Mouse (Mus musculus): ENCODE results near the gene Lhpp. TPM values are rescaled to one million over a fixed set of nuclear protein-coding genes. Genes with fewer than 3 reads are reported as not detected.

Lhpp gene
- polyA plus RNA-seq, 1 experiment from 2014 or later: 15.9 TPM

- Histone ChIP-seq H3K9ac (ENCODE audit: low read length) (no peak overlapping the region), H3K4me1 (replicated peaks; ENCODE audit: control insufficient read depth, insufficient read depth, low read length) (no peaks in the 10 kb centered on the region; the same call in 1 of the 2 replicates), H3K9me3 (ENCODE audit: control insufficient read depth, low read length) (no peaks in the 10 kb centered on the region), H3K27me3 (ENCODE audit: control insufficient read depth, insufficient read depth, low read depth, low read length) (peaks cover 4% of the 10 kb centered on the region; the same call in 1 of the 2 replicates), H3K4me3 (ENCODE audit: low read length) (no peak overlapping the region), H3K4me2 (ENCODE audit: low read depth, low read length) (no peak overlapping the region), H3K27ac (ENCODE audit: low read length) (no peak overlapping the region), H3K36me3 (ENCODE audit: control insufficient read depth, insufficient read depth, low read length) (no peaks in the 10 kb centered on the region)
- WGBS: 88% methylated on average over 4 of the region's 4 CpGs
- ATAC-seq (ENCODE audit: low read depth): no peak
Observed at GRCm38 (mm10) chr7:132608316-132609020, 2.0 kb upstream of the Lhpp start.

GRCm38 (mm10) chr7:132611530-132611929, 1.1 kb downstream of the Lhpp start:
- peaks cover 4% of the 10 kb centered on the region; the same call in 1 of the 2 replicates for H3K4me1 ChIP-seq (replicated peaks; ENCODE audit: control insufficient read depth, insufficient read depth, low read length)
- H3K27ac ChIP-seq (ENCODE audit: low read length): no peak overlapping the region
- H3K4me2 ChIP-seq (ENCODE audit: low read depth, low read length): no peak overlapping the region
- H3K9ac ChIP-seq (ENCODE audit: low read length): no peak overlapping the region
- H3K36me3 ChIP-seq (ENCODE audit: control insufficient read depth, insufficient read depth, low read length): no peaks in the 10 kb centered on the region
- H3K9me3 ChIP-seq (ENCODE audit: control insufficient read depth, low read length): no peaks in the 10 kb centered on the region
- no peak for ATAC-seq (ENCODE audit: low read depth)
- no peak overlapping the region for H3K4me3 ChIP-seq (ENCODE audit: low read length)
- H3K27me3 ChIP-seq (ENCODE audit: control insufficient read depth, insufficient read depth, low read depth, low read length): no peaks in the 10 kb centered on the region
- 92% methylated on average over 8 of the region's 8 CpGs for WGBS

GRCm38 (mm10) chr7:132615346-132615745, 4.9 kb downstream of the Lhpp start:
- ATAC-seq (ENCODE audit: low read depth): no peak
- whole genome bisulfite sequencing: 7% methylated on average over 3 of the region's 3 CpGs
- H3K27me3 ChIP-seq (ENCODE audit: control insufficient read depth, insufficient read depth, low read depth, low read length): no peaks in the 10 kb centered on the region

GRCm38 (mm10) chr7:132616391-132616790, 6.0 kb downstream of the Lhpp start:
- Histone ChIP-seq H3K9ac (ENCODE audit: low read length) (no peak overlapping the region), H3K9me3 (ENCODE audit: control insufficient read depth, low read length) (no peaks in the 10 kb centered on the region), H3K4me3 (ENCODE audit: low read length) (no peak overlapping the region), H3K36me3 (ENCODE audit: control insufficient read depth, insufficient read depth, low read length) (no peaks in the 10 kb centered on the region), H3K27ac (ENCODE audit: low read length) (no peak overlapping the region), H3K27me3 (ENCODE audit: control insufficient read depth, insufficient read depth, low read depth, low read length) (no peaks in the 10 kb centered on the region), H3K4me2 (ENCODE audit: low read depth, low read length) (no peak overlapping the region), H3K4me1 (replicated peaks; ENCODE audit: control insufficient read depth, insufficient read depth, low read length) (peaks cover 4% of the 10 kb centered on the region; the same call in 1 of the 2 replicates)
- 67% methylated on average over 6 of the region's 6 CpGs for WGBS
- no peak for ATAC-seq (ENCODE audit: low read depth)

More at GRCm38 (mm10) chr7:132615346-132615745, 4.9 kb downstream of the Lhpp start:
- no peaks in the 10 kb centered on the region for H3K36me3 ChIP-seq (ENCODE audit: control insufficient read depth, insufficient read depth, low read length)
- no peak overlapping the region for H3K27ac ChIP-seq (ENCODE audit: low read length)
- no peak overlapping the region for H3K4me2 ChIP-seq (ENCODE audit: low read depth, low read length)
- no peaks in the 10 kb centered on the region for H3K9me3 ChIP-seq (ENCODE audit: control insufficient read depth, low read length)
- H3K9ac ChIP-seq (ENCODE audit: low read length): no peak overlapping the region
- H3K4me3 ChIP-seq (ENCODE audit: low read length): no peak overlapping the region
- H3K4me1 ChIP-seq (replicated peaks; ENCODE audit: control insufficient read depth, insufficient read depth, low read length): peaks cover 4% of the 10 kb centered on the region; the same call in 1 of the 2 replicates

GRCm38 (mm10) chr7:132617021-132617564, 6.7 kb downstream of the Lhpp start:
- H3K9me3 ChIP-seq (ENCODE audit: control insufficient read depth, low read length): no peaks in the 10 kb centered on the region
- H3K27ac ChIP-seq (ENCODE audit: low read length): no peak overlapping the region
- ATAC-seq (ENCODE audit: low read depth): no peak
- H3K4me3 ChIP-seq (ENCODE audit: low read length): no peak overlapping the region
- H3K27me3 ChIP-seq (ENCODE audit: control insufficient read depth, insufficient read depth, low read depth, low read length): no peaks in the 10 kb centered on the region
- no peak overlapping the region for H3K4me2 ChIP-seq (ENCODE audit: low read depth, low read length)
- no peak overlapping the region for H3K9ac ChIP-seq (ENCODE audit: low read length)
- H3K36me3 ChIP-seq (ENCODE audit: control insufficient read depth, insufficient read depth, low read length): no peaks in the 10 kb centered on the region
- peaks cover 4% of the 10 kb centered on the region; the same call in 1 of the 2 replicates for H3K4me1 ChIP-seq (replicated peaks; ENCODE audit: control insufficient read depth, insufficient read depth, low read length)
- 84% methylated on average over 5 of the region's 5 CpGs for WGBS

- WGBS: 91% methylated on average over 8 of the region's 8 CpGs
- no peaks in the 10 kb centered on the region for H3K36me3 ChIP-seq (ENCODE audit: control insufficient read depth, insufficient read depth, low read length)
- H3K27ac ChIP-seq (ENCODE audit: low read length): no peak overlapping the region
- ATAC-seq (ENCODE audit: low read depth): no peak
- H3K9me3 ChIP-seq (ENCODE audit: control insufficient read depth, low read length): no peaks in the 10 kb centered on the region
- H3K9ac ChIP-seq (ENCODE audit: low read length): no peak overlapping the region
- H3K4me1 ChIP-seq (replicated peaks; ENCODE audit: control insufficient read depth, insufficient read depth, low read length): peaks cover 4% of the 10 kb centered on the region; the same call in 1 of the 2 replicates
- no peak overlapping the region for H3K4me2 ChIP-seq (ENCODE audit: low read depth, low read length)
- no peaks in the 10 kb centered on the region for H3K27me3 ChIP-seq (ENCODE audit: control insufficient read depth, insufficient read depth, low read depth, low read length)
- H3K4me3 ChIP-seq (ENCODE audit: low read length): no peak overlapping the region
Observed at GRCm38 (mm10) chr7:132619549-132619948, 9.1 kb downstream of the Lhpp start.

GRCm38 (mm10) chr7:132619975-132620918, 9.8 kb downstream of the Lhpp start:
- 82% methylated on average over 15 of the region's 15 CpGs for WGBS
- no peak overlapping the region for H3K9ac ChIP-seq (ENCODE audit: low read length)
- no peak overlapping the region for H3K4me2 ChIP-seq (ENCODE audit: low read depth, low read length)
- H3K4me3 ChIP-seq (ENCODE audit: low read length): no peak overlapping the region
- peaks cover 3% of the 10 kb centered on the region; the same call in 1 of the 2 replicates for H3K4me1 ChIP-seq (replicated peaks; ENCODE audit: control insufficient read depth, insufficient read depth, low read length)
- H3K27ac ChIP-seq (ENCODE audit: low read length): no peak overlapping the region
- no peaks in the 10 kb centered on the region for H3K36me3 ChIP-seq (ENCODE audit: control insufficient read depth, insufficient read depth, low read length)
- ATAC-seq (ENCODE audit: low read depth): no peak
- no peaks in the 10 kb centered on the region for H3K9me3 ChIP-seq (ENCODE audit: control insufficient read depth, low read length)
- H3K27me3 ChIP-seq (ENCODE audit: control insufficient read depth, insufficient read depth, low read depth, low read length): no peaks in the 10 kb centered on the region

- H3K4me1 ChIP-seq (replicated peaks; ENCODE audit: control insufficient read depth, insufficient read depth, low read length): no peaks in the 10 kb centered on the region
- H3K9ac ChIP-seq (ENCODE audit: low read length): no peak overlapping the region
- H3K36me3 ChIP-seq (ENCODE audit: control insufficient read depth, insufficient read depth, low read length): no peaks in the 10 kb centered on the region
- H3K4me3 ChIP-seq (ENCODE audit: low read length): no peak overlapping the region
- H3K9me3 ChIP-seq (ENCODE audit: control insufficient read depth, low read length): no peaks in the 10 kb centered on the region
- 77% methylated on average over 10 of the region's 10 CpGs for WGBS
- no peak overlapping the region for H3K27ac ChIP-seq (ENCODE audit: low read length)
- no peak for ATAC-seq (ENCODE audit: low read depth)
- no peak overlapping the region for H3K4me2 ChIP-seq (ENCODE audit: low read depth, low read length)
- H3K27me3 ChIP-seq (ENCODE audit: control insufficient read depth, insufficient read depth, low read depth, low read length): no peaks in the 10 kb centered on the region
Observed at GRCm38 (mm10) chr7:132624161-132624560, 13.7 kb downstream of the Lhpp start.

- Histone ChIP-seq H3K27ac (ENCODE audit: low read length) (no peak overlapping the region), H3K4me2 (ENCODE audit: low read depth, low read length) (no peak overlapping the region), H3K9me3 (ENCODE audit: control insufficient read depth, low read length) (no peaks in the 10 kb centered on the region), H3K27me3 (ENCODE audit: control insufficient read depth, insufficient read depth, low read depth, low read length) (no peaks in the 10 kb centered on the region), H3K4me1 (replicated peaks; ENCODE audit: control insufficient read depth, insufficient read depth, low read length) (no peaks in the 10 kb centered on the region), H3K36me3 (ENCODE audit: control insufficient read depth, insufficient read depth, low read length) (no peaks in the 10 kb centered on the region), H3K9ac (ENCODE audit: low read length) (no peak overlapping the region), H3K4me3 (ENCODE audit: low read length) (no peak overlapping the region)
- WGBS: 58% methylated on average over 4 of the region's 4 CpGs
- ATAC-seq (ENCODE audit: low read depth): no peak
Observed at GRCm38 (mm10) chr7:132626174-132626573, 15.7 kb downstream of the Lhpp start.
